Mouse (Mus musculus): ENCODE data around the gene Mboat2.

The Mboat2 gene

GRCm38 (mm10) chr12:25012555-25013540 lies 182.2 kb downstream of the Mboat2 start:
- no peak for DNase-seq (ENCODE audit: extremely low spot score)

Data from embryo, embryonic 9.5 days (tissue).